Mouse (Mus musculus) erythroid progenitor cell, adult 5-6 weeks (primary cell): ENCODE results near the gene Nhsl2. TPM values are rescaled to one million over a fixed set of nuclear protein-coding genes. Genes with fewer than 3 reads are reported as not detected.

ENCODE experiments used
- ATAC-seq: replicated peaks from 2 replicates; pipeline ENCODE4 v1.8.0; 2016; ENCODE audit warnings: moderate number of reproducible peaks, mild to moderate bottlenecking, moderate TSS enrichment, inconsistent platforms; ENCODE audit not compliant: poor library complexity, low FRiP score, severe bottlenecking
- total RNA-seq, 2 experiments: library from RNA; stranded (forward) in 1 of 2; stranded (reverse) in 1 of 2; fragments of 150-400 nt in 1 of 2; fragments of 186-747, 209-891 nt in 1 of 2; gene quantifications; 2 replicates each; pipeline versions ENCODE4 v1.2.3 to v1.2.4; 2015 to 2017; ENCODE audit warnings: low replicate concordance in 2 of 2

The Nhsl2 gene
- total RNA-seq, 2 experiments from 2014 or later: 2.9 to 6.7 TPM

- ATAC-seq: no peak
Measured at GRCm38 (mm10) chrX:101898341-101898740, 49.2 kb downstream of the Nhsl2 start.

DNA sequence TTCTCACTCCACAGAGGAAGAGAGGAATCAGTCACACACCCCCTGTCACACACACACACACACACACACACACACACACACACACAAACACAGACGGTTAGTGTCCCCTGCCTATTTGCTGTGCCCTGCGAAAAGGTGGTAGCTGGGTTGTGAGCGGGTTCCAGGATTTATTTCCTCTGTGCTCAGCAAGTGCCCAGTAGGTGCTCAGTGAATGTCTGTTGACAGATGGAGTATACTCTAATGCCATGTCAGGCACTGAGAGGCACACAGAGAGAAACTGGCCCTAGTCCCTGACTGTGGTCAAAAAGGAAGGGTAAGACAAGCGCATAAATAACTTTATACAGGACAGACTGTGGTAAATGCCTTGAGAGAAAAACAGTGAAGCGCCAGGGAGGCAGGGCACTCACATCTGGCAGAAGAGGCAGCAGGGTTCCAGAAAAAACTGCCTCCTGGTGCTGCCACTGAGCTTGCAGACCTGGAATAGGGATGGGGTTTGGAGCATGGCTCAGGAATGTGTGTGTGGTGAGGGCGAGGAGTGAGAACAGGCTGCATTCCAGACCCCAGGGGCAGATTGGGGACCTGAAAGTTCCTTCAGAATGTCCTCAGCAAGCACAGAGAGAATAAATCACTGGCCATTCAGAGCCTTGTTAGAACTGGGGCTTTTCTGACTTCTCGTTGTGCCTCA is 52.8 kb downstream of the Nhsl2 start:
- no peak for ATAC-seq

DNA sequence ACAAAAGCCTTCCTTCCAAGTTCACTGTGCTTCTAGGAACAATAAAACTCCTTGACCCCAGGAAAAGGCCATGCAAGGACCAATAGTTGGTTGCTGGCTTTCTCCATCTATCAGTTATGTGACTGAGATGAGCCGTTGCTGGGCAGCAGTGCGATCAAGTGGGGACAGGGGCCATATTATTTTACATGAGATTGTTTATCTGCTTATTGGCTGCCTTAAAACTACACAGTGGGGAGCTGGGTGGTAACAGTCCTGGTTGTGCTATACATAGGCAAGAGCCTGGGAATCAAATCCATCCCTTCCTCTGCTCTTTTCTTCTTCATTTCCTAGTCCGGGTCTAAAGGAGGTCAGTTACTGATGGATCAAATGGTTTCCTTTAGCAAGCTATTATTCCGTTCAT is 53.4 kb downstream of the Nhsl2 start:
- ATAC-seq: no peak

- no peak for ATAC-seq
Measured at GRCm38 (mm10) chrX:101907301-101907700, 58.1 kb downstream of the Nhsl2 start.

DNA sequence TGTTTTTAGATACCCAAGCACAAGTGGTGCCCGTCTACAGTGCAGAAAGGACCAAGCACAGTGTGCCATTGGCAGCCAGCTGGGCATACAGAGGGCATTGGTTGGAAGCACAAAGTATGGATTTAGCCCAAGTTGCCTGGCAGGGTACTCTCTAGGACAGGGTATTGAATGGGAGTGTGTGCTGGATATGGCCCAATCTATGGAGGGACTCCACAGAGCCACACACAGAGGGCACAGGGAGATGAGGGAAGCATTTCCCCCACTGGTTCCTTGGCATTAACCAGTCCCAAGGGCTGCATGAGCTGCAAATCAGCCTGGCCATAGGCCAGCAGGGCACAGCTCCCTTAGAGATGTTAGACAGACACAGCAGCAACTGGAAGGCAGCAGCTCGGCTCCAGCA is 79.9 kb downstream of the Nhsl2 start:
- ATAC-seq: no peak

DNA sequence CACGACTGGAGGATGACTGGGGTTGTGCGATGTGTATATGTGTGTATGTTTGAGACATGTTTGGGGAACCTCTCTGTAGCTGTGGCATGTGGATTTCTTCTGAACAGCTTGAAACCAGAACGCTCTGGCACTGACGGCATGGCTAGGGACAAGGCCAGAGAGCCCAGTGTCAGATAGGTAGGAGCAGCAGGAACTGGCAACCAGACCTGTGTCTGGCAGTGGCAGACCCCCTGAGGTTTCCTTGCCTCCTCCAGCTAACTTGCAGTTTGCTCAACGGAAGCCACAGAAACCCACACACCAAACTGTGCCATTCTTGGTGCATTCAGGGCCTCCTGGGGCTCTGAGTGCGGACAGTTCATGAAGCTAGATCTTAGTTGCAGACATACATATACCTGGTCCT is 81.1 kb downstream of the Nhsl2 start:
- ATAC-seq: no peak

DNA sequence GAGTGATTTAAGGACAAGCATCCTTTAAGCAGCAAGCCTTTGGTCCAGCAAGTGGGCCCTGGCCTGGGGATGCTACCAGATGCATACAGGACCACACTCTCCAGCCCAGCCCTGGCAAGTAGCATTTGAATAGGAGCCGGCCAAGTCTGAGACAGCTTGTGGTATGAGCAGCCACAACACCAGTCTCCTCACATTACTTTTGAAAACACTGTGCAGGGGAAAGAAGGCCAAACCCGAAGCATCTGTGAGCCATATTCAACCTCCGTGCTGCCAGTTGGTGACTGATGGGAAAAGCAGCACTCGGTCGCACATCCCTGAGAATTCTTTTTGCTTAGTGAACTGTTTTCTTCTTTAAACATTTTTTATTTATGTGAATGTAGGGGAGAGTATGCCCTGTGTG is 81.8 kb downstream of the Nhsl2 start:
- no peak for ATAC-seq

DNA sequence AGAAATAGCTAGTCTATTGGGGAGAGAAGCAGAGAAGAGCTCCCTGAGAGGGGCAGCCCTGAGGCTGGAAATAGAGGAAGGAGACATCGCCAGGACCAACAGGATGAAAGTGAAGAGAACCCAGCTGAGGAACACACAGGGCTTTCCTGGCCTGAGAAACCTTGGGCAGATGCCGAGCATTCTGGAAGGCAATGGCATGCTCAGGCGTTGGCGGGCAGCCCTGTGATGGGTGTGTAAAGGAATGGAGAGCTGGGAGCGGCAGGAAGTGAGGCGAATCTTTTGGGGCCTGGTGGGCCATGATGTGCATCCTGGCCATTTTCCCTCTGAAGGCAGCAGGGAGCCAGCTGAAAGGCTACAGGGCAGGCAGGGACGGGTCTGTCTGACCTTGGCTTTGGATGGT is 83.1 kb downstream of the Nhsl2 start:
- no peak for ATAC-seq

- no peak for ATAC-seq
Measured at GRCm38 (mm10) chrX:101933346-101933745, 84.2 kb downstream of the Nhsl2 start.

GRCm38 (mm10) chrX:101935291-101935840 is 86.2 kb downstream of the Nhsl2 start:
- ATAC-seq: no peak

- no peak for ATAC-seq
Measured at GRCm38 (mm10) chrX:101939486-101939885, 90.3 kb downstream of the Nhsl2 start.

GRCm38 (mm10) chrX:101942461-101942896 is 93.3 kb downstream of the Nhsl2 start:
- no peak for ATAC-seq

DNA sequence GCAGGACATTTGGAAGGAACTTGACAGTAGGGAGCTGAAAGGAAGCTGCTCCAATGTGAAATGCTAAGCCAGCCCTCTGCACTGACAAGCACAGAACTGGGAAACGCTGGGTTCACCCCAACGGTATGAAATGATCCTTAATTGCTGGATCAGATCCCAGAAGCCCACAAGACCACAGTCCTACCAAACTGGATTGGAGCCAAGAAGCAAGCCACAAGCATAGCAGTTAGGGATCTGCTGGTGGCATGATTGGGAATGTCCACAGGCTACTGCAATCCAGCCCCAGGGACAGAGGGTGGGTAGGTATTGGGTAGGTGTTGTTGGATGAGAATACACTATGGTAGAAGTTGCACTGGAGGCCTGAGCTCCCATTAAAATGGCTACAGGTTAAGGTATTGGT is 94.6 kb downstream of the Nhsl2 start:
- no peak for ATAC-seq

GRCm38 (mm10) chrX:101944761-101945330 is 95.7 kb downstream of the Nhsl2 start:
- ATAC-seq: no peak

GRCm38 (mm10) chrX:101952436-101952835 is 103.3 kb downstream of the Nhsl2 start:
- no peak for ATAC-seq

- ATAC-seq: no peak
Measured at GRCm38 (mm10) chrX:101953256-101953655, 104.1 kb downstream of the Nhsl2 start.

- no peak for ATAC-seq
Measured at GRCm38 (mm10) chrX:101953787-101954491, 104.8 kb downstream of the Nhsl2 start.

GRCm38 (mm10) chrX:101954492-101954851 is 105.3 kb downstream of the Nhsl2 start:
- ATAC-seq: no peak

GRCm38 (mm10) chrX:101961848-101962247 is 112.7 kb downstream of the Nhsl2 start:
- no peak for ATAC-seq

DNA sequence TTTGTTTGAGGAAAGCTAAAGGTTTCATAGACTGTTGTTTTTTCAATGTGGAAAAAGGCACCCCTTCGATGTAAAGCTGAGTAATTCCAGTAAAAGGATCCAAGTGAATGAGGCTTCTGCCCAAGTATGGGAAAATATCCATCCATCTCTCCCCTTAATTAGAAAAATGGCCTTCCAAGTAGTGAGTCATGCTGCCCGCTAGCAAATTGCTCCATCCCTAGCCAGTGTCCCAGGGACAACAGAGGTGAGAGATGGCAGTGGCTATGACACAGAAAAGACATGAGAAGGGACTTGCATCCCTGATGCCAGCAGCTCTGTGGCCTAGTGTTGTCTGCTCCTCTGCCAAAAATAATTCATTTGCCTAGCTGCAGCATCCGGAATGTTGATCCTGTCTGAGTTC is 114.5 kb downstream of the Nhsl2 start:
- no peak for ATAC-seq

DNA sequence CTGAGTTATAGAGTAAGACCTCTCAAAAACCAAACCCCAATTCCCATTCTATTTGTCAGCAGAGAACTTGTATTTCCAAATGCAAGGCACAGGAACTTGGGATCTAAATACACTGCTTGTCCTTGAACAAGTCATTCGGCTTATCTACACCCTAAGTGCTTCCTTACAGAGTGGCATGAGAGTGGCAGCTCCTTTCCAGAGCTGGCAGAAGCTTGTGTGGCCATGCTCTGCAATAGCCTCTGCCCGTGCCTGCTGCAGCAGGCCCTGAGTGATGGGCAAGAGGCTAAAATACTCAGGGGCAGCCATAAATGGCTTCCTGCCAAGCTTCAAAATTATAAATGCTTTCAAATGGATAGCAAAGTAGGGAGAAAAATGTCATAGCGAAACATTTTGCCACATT is 123.8 kb downstream of the Nhsl2 start:
- ATAC-seq: no peak
